Mouse (Mus musculus): Measurements from ENCODE around the gene Cphx3. TPM values are rescaled to one million over a fixed set of nuclear protein-coding genes. Genes with fewer than 3 reads are reported as not detected.
"Not testable (repeated sequence)": the region's sequence is repeated elsewhere in the genome, so short reads cannot be mapped to it uniquely, and the experiment has no call there.

Gene Cphx3
- not detected in 2 replicates for polyA plus RNA-seq (2014; fragmentation: Nextera tagmentation; extraction: Ambion mirVana)

DNA sequence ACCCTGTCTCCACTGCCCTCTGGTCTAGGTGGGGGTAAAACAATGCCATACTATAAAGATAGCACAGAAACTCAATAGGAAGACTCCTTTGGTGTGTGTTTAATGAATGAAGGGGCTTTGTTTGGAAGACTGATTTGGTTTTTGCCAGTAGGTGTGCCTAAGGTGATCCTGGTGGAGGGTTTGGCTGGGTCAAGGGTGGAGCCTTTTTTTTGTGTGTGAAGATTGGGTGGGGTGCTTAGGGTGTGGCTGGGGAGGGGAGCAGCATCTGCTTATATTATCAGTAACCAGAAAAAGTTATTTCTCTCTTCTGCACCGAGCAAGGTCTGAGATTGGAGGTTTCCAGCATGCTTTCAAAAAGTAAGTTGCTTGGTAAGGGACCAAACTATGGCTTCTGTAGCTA lies at the start of gene Cphx3:
TSS of gene Cphx3 (plus strand) at position 301 of the 400 bp plus-strand sequence.
- H3K4me1 ChIP-seq (ENCODE audit: control insufficient read depth, insufficient read depth, low read length); H3K4me3 ChIP-seq (ENCODE audit: low read depth, low read length); H3K4me2 ChIP-seq (ENCODE audit: low read length); H3K9ac ChIP-seq (ENCODE audit: low read length); H3K27me3 ChIP-seq (replicated peaks; ENCODE audit: control insufficient read depth, insufficient read depth, low read length); ATAC-seq; DNase-seq (ENCODE audit: low spot score); H3K9me3 ChIP-seq (replicated peaks; ENCODE audit: control insufficient read depth, low read length); H3K36me3 ChIP-seq (ENCODE audit: control insufficient read depth, insufficient read depth, low read length); H3K27ac ChIP-seq (ENCODE audit: low read depth, low read length): not testable (repeated sequence)
- no CpG with 5 or more reads among the region's 1 CpGs for WGBS

DNA sequence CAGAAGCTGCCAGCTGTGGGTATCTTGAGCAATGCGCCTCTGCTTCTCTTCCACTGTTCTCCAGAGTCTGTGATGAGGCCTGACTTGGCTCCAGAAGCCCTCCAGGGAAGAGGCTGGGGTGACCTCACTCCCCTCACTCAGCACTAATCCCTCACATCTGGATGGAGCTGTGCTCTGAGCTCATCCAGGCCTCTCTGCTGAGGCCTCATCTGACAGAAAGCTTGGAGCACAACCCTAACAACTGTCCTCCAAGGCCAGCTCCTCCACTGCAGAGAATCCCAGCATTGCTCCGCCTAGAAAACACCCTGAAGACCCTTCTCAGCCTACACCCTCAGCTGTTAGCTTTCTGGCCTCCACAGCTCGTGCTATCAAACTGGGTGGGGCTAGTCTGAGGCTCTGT lies 47.7 kb upstream of the Cphx3 start:
- ATAC-seq; H3K27ac ChIP-seq (ENCODE audit: low read depth, low read length); H3K9me3 ChIP-seq (replicated peaks; ENCODE audit: control insufficient read depth, low read length); DNase-seq (ENCODE audit: low spot score); H3K36me3 ChIP-seq (ENCODE audit: control insufficient read depth, insufficient read depth, low read length); H3K27me3 ChIP-seq (replicated peaks; ENCODE audit: control insufficient read depth, insufficient read depth, low read length); H3K4me3 ChIP-seq (ENCODE audit: low read depth, low read length); H3K4me1 ChIP-seq (ENCODE audit: control insufficient read depth, insufficient read depth, low read length); H3K9ac ChIP-seq (ENCODE audit: low read length); H3K4me2 ChIP-seq (ENCODE audit: low read length): not testable (repeated sequence)
- no CpG with 5 or more reads among the region's 3 CpGs for WGBS

GRCm38 (mm10) chr14:26035439-26035838 lies 46.7 kb upstream of the Cphx3 start:
- not testable (repeated sequence) for H3K36me3 ChIP-seq (ENCODE audit: control insufficient read depth, insufficient read depth, low read length); H3K9me3 ChIP-seq (replicated peaks; ENCODE audit: control insufficient read depth, low read length); H3K9ac ChIP-seq (ENCODE audit: low read length); H3K4me2 ChIP-seq (ENCODE audit: low read length); ATAC-seq; H3K27ac ChIP-seq (ENCODE audit: low read depth, low read length); H3K27me3 ChIP-seq (replicated peaks; ENCODE audit: control insufficient read depth, insufficient read depth, low read length); DNase-seq (ENCODE audit: low spot score); H3K4me3 ChIP-seq (ENCODE audit: low read depth, low read length); H3K4me1 ChIP-seq (ENCODE audit: control insufficient read depth, insufficient read depth, low read length)
- WGBS = no CpG with 5 or more reads among the region's 6 CpGs

DNA sequence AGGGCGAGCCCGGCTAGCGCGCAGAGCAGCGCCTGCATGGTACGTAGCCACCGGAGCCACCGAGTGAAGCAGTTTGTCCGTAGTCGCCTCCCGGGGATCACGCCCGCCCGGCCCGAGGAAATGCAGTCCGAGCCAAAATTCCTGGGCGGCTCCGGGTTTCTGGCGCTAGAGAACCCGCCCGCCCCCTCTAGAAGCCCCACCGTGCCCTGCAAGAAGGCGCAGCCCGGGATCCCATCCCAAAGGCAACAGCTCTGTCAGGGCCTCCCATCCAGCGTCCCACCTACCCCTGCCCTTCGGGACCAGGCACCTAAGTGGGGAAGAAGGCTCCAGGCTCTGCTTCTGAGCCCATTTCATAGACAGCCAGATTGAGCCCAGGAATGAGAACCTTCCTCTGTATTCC lies 39.5 kb upstream of the Cphx3 start, which contains the start of gene Gm9780:
TSS of gene Gm9780 (minus strand) at position 101 of the 400 bp plus-strand sequence.
- DNase-seq (ENCODE audit: low spot score); H3K4me3 ChIP-seq (ENCODE audit: low read depth, low read length); H3K36me3 ChIP-seq (ENCODE audit: control insufficient read depth, insufficient read depth, low read length); H3K9me3 ChIP-seq (replicated peaks; ENCODE audit: control insufficient read depth, low read length); H3K9ac ChIP-seq (ENCODE audit: low read length); H3K27me3 ChIP-seq (replicated peaks; ENCODE audit: control insufficient read depth, insufficient read depth, low read length); H3K27ac ChIP-seq (ENCODE audit: low read depth, low read length); H3K4me2 ChIP-seq (ENCODE audit: low read length); ATAC-seq; H3K4me1 ChIP-seq (ENCODE audit: control insufficient read depth, insufficient read depth, low read length): not testable (repeated sequence)
- no CpG with 5 or more reads among the region's 26 CpGs for WGBS

- H3K36me3 ChIP-seq (ENCODE audit: control insufficient read depth, insufficient read depth, low read length); H3K4me1 ChIP-seq (ENCODE audit: control insufficient read depth, insufficient read depth, low read length); H3K4me2 ChIP-seq (ENCODE audit: low read length); H3K9ac ChIP-seq (ENCODE audit: low read length); DNase-seq (ENCODE audit: low spot score); H3K27ac ChIP-seq (ENCODE audit: low read depth, low read length); H3K4me3 ChIP-seq (ENCODE audit: low read depth, low read length); H3K9me3 ChIP-seq (replicated peaks; ENCODE audit: control insufficient read depth, low read length); H3K27me3 ChIP-seq (replicated peaks; ENCODE audit: control insufficient read depth, insufficient read depth, low read length): not testable (repeated sequence)
- no CpG with 5 or more reads among the region's 5 CpGs for WGBS
- ATAC-seq = peak; percentile 50; the same call in 1 of the 2 replicates
Observed at GRCm38 (mm10) chr14:26045007-26045406, 37.1 kb upstream of the Cphx3 start.

- H3K4me1 ChIP-seq (ENCODE audit: control insufficient read depth, insufficient read depth, low read length); ATAC-seq: not testable (repeated sequence)
Observed at GRCm38 (mm10) chr14:26047026-26047425, 35.1 kb upstream of the Cphx3 start.

GRCm38 (mm10) chr14:26048767-26049166 lies 33.3 kb upstream of the Cphx3 start:
- H3K4me2 ChIP-seq (ENCODE audit: low read length); H3K9ac ChIP-seq (ENCODE audit: low read length); H3K36me3 ChIP-seq (ENCODE audit: control insufficient read depth, insufficient read depth, low read length); H3K27ac ChIP-seq (ENCODE audit: low read depth, low read length); DNase-seq (ENCODE audit: low spot score); H3K4me1 ChIP-seq (ENCODE audit: control insufficient read depth, insufficient read depth, low read length); H3K27me3 ChIP-seq (replicated peaks; ENCODE audit: control insufficient read depth, insufficient read depth, low read length); ATAC-seq; H3K4me3 ChIP-seq (ENCODE audit: low read depth, low read length); H3K9me3 ChIP-seq (replicated peaks; ENCODE audit: control insufficient read depth, low read length): not testable (repeated sequence)
- no CpG with 5 or more reads among the region's 9 CpGs for WGBS

More at GRCm38 (mm10) chr14:26047026-26047425, 35.1 kb upstream of the Cphx3 start:
- H3K9me3 ChIP-seq (replicated peaks; ENCODE audit: control insufficient read depth, low read length); H3K4me2 ChIP-seq (ENCODE audit: low read length); H3K9ac ChIP-seq (ENCODE audit: low read length); H3K27me3 ChIP-seq (replicated peaks; ENCODE audit: control insufficient read depth, insufficient read depth, low read length); DNase-seq (ENCODE audit: low spot score); H3K36me3 ChIP-seq (ENCODE audit: control insufficient read depth, insufficient read depth, low read length); H3K4me3 ChIP-seq (ENCODE audit: low read depth, low read length); H3K27ac ChIP-seq (ENCODE audit: low read depth, low read length): not testable (repeated sequence)
- no CpG with 5 or more reads among the region's 8 CpGs for WGBS

GRCm38 (mm10) chr14:26058184-26058583 lies 23.9 kb upstream of the Cphx3 start:
- ATAC-seq = not testable (repeated sequence)
- WGBS = no CpG with 5 or more reads among the region's 3 CpGs

GRCm38 (mm10) chr14:26059362-26059761 lies 22.7 kb upstream of the Cphx3 start:
- H3K4me3 ChIP-seq (ENCODE audit: low read depth, low read length); H3K27me3 ChIP-seq (replicated peaks; ENCODE audit: control insufficient read depth, insufficient read depth, low read length); H3K4me2 ChIP-seq (ENCODE audit: low read length); H3K36me3 ChIP-seq (ENCODE audit: control insufficient read depth, insufficient read depth, low read length); H3K27ac ChIP-seq (ENCODE audit: low read depth, low read length); H3K9me3 ChIP-seq (replicated peaks; ENCODE audit: control insufficient read depth, low read length); DNase-seq (ENCODE audit: low spot score); H3K9ac ChIP-seq (ENCODE audit: low read length); H3K4me1 ChIP-seq (ENCODE audit: control insufficient read depth, insufficient read depth, low read length); ATAC-seq: not testable (repeated sequence)
- WGBS = no CpG with 5 or more reads among the region's 6 CpGs

More at GRCm38 (mm10) chr14:26058184-26058583, 23.9 kb upstream of the Cphx3 start:
- not testable (repeated sequence) for H3K27ac ChIP-seq (ENCODE audit: low read depth, low read length); H3K27me3 ChIP-seq (replicated peaks; ENCODE audit: control insufficient read depth, insufficient read depth, low read length); H3K36me3 ChIP-seq (ENCODE audit: control insufficient read depth, insufficient read depth, low read length); H3K9ac ChIP-seq (ENCODE audit: low read length); DNase-seq (ENCODE audit: low spot score); H3K9me3 ChIP-seq (replicated peaks; ENCODE audit: control insufficient read depth, low read length); H3K4me3 ChIP-seq (ENCODE audit: low read depth, low read length); H3K4me2 ChIP-seq (ENCODE audit: low read length); H3K4me1 ChIP-seq (ENCODE audit: control insufficient read depth, insufficient read depth, low read length)
